Mouse (Mus musculus) thymus, adult 2 months (tissue): Measurements from ENCODE around the gene Adgre5. TPM values are rescaled to one million over a fixed set of nuclear protein-coding genes. Genes with fewer than 3 reads are reported as not detected.

ENCODE experiments used
- DNase-seq: peaks from one replicate; pipeline ENCODE4 v3.0.0; 2021
- H3K27ac ChIP-seq: fragments of 200-500 bp; 2 replicates; pipeline ENCODE4 v1.5.1; 2012; ENCODE audit warnings: low read length, control low read depth; ENCODE audit not compliant: control insufficient read depth, insufficient read depth
- H3K27me3 ChIP-seq: fragments of 200-500 bp; 2 replicates; pipeline ENCODE4 v1.6.1; 2012; ENCODE audit warnings: mild to moderate bottlenecking, low read length, moderate library complexity, mixed read lengths; ENCODE audit not compliant: control insufficient read depth, insufficient read depth
- H3K36me3 ChIP-seq: fragments of 200-500 bp; 2 replicates; pipeline ENCODE4 v1.6.1; 2012; ENCODE audit warnings: mild to moderate bottlenecking, low read length, moderate library complexity; ENCODE audit not compliant: control insufficient read depth, insufficient read depth
- H3K4me1 ChIP-seq: fragments of 200-500 bp; replicated peaks from 2 replicates; pipeline ENCODE4 v1.6.1; 2012; ENCODE audit warnings: low read length; ENCODE audit not compliant: control insufficient read depth, insufficient read depth
- H3K4me3 ChIP-seq: fragments of 200-500 bp; 2 replicates; pipeline ENCODE4 v1.5.1; 2012; ENCODE audit warnings: mild to moderate bottlenecking, low read length, control low read depth, moderate library complexity; ENCODE audit not compliant: control insufficient read depth, insufficient read depth
- CTCF ChIP-seq: fragments of 200-500 bp; IDR thresholded peaks from 2 replicates; pipeline ENCODE4 v1.5.1; 2012; ENCODE audit warnings: mild to moderate bottlenecking, control low read depth, low read length, moderate library complexity, borderline replicate concordance; ENCODE audit not compliant: control insufficient read depth, poor library complexity, insufficient read depth; ENCODE audit errors: extremely low read depth
- POLR2A ChIP-seq: fragments of 200-500 bp; IDR thresholded peaks from 2 replicates; pipeline ENCODE4 v1.6.1; 2012; ENCODE audit warnings: mild to moderate bottlenecking, low read length, control low read depth, moderate library complexity; ENCODE audit not compliant: control insufficient read depth, poor library complexity, insufficient read depth; ENCODE audit errors: extremely low read depth
- WGBS: fragments of 180-500 bp; shearing (Covaris S2); methylation state at CpG from one replicate; pipeline ENCODE4 v1.1.7; 2018; 5-methylcytosine and 5-hydroxymethylcytosine counted together
- polyA plus RNA-seq: library from polyadenylated mRNA; depleted of rRNA; stranded (reverse); fragments of >200 nt; gene quantifications from 2 replicates; pipeline ENCODE4 v1.2.3, GENCODE M21; 2012; rRNA removed

The Adgre5 gene
- polyA plus RNA-seq, 1 experiment = 190 TPM

DNA sequence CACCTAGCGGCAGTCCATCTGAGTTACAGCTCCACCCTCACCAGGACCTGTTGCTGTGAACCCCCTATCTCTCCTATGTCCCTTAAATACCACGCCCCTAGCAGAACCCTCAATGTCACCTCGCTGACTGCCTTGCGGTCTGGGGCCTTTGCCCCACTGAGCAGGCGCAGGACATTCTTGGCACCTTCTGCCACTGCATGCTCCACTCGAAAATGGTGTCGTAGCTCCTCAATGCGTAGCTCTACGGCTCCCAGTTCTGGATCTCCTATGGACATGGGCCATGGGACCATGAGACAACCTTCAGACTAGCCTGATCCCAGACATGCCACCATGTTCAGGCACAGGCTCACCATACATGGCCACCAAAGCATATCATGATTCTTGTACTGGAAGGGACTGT, 56.6 kb downstream of the Adgre5 start:
- H3K4me3 ChIP-seq = no peak overlapping the region
- H3K27me3 ChIP-seq = no peaks in the 10 kb centered on the region
- over 99% methylated on average over 9 of the region's 9 CpGs for WGBS
- no peak for DNase-seq
- no peak overlapping the region for H3K27ac ChIP-seq
- peaks cover 66% of the 10 kb centered on the region for H3K36me3 ChIP-seq
- H3K4me1 ChIP-seq = 0 out of 2 replicates have a peak, but pooled peaks cover 4% of the 10 kb centered on the region
- TF ChIP-seq CTCF (no peak), POLR2A (no peak)

DNA sequence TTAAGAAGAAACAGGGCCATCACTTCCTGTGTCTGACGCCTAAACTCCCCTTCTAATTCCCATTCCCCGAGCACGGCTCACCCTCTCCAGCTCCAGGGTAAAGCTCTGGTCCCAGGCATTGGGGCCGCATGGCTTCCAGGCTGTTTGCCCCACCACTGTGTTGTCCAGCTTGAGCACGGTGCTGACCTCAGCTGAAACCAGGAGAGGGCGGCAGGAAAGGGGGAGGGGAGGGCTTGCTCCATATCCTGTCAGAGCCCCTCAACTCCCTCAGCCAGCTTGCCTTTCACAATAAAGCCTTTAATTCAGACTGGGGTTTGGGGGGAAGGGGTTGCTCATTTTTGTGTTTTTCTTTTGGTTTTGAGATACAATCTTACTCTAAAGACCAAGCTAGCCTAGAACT, 60.0 kb downstream of the Adgre5 start:
- peaks cover 80% of the 10 kb centered on the region for H3K36me3 ChIP-seq
- no peak for DNase-seq
- H3K4me3 ChIP-seq = no peak overlapping the region
- WGBS = 94% methylated on average over 6 of the region's 6 CpGs
- H3K27ac ChIP-seq = no peak overlapping the region
- no peak for TF ChIP-seq POLR2A
- no peak for TF ChIP-seq CTCF
- no peaks in the 10 kb centered on the region for H3K27me3 ChIP-seq
- H3K4me1 ChIP-seq = 0 out of 2 replicates have a peak, but pooled peaks cover 4% of the 10 kb centered on the region

DNA sequence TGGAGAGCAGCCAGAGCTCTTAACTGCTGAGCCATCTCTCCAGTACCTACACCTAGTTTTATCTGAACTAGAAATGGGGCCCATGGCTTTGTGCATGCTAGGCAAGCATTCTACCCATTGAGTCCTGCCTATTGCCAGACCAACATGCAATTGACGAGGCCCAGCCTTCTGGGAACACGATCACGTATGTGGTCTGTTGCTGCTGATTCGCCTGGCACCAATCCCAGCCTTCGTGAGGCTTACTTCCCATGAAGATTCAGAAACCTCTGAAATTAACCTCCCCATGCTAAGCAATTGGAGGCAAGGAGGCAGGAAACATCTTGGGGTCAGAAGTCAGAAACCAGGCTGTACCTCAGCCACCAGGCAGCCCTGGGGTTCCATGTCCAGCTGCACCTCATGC, 60.5 kb downstream of the Adgre5 start:
- H3K36me3 ChIP-seq = peaks cover 75% of the 10 kb centered on the region
- 0 out of 2 replicates have a peak, but pooled peaks cover 4% of the 10 kb centered on the region for H3K4me1 ChIP-seq
- TF ChIP-seq POLR2A (no peak), CTCF (no peak)
- no peak overlapping the region for H3K27ac ChIP-seq
- no peaks in the 10 kb centered on the region for H3K27me3 ChIP-seq
- 95% methylated on average over 5 of the region's 5 CpGs for WGBS
- no peak overlapping the region for H3K4me3 ChIP-seq
- DNase-seq = no peak

DNA sequence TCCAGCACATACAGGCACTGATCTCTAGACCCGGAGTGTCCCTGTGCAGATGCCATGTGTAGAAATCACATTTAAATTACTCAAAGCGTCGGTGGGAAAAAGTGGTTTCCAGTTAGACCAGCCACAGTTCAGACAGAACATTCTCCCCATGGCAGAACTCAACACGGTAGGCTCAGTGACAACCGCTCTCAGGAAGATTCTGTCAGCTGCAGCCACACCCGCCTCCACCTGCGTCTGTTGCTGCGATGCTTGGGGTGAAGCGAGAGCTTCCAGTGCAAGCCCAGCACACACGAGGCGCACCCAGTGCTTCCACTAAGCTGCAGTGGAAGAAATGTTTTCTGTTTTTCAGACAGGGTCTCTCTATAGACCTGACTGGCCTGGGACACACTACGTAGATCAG, 61.3 kb downstream of the Adgre5 start:
- DNase-seq = no peak
- Histone ChIP-seq H3K4me3 (no peak overlapping the region), H3K4me1 (0 out of 2 replicates have a peak, but pooled peaks cover 4% of the 10 kb centered on the region), H3K27ac (no peak overlapping the region), H3K36me3 (peaks cover 69% of the 10 kb centered on the region), H3K27me3 (no peaks in the 10 kb centered on the region)
- whole genome bisulfite sequencing = 96% methylated on average over 12 of the region's 12 CpGs
- TF ChIP-seq POLR2A = no peak
- TF ChIP-seq CTCF = no peak

DNA sequence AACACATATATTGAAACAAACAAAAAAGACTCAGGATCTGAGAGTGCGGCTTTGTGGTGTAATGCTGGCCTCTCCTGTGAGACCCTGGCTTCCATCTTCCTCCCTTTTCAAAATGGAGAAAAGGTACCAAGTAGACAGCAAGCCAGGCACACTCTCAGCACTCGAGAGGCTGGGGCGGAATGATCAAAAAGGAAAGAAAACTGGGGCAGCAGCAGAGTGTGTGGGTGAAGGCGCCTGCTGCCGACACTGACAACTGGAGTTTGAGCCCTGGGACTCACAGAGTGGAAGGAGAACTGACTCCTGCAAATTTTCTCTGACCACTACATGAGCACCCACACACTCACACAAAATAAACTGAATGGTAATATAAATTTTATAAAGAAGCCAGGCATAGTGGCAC, 66.6 kb downstream of the Adgre5 start:
- H3K4me1 ChIP-seq = no peaks in the 10 kb centered on the region
- TF ChIP-seq CTCF (no peak), POLR2A (no peak)
- WGBS = 90% methylated on average over 5 of the region's 5 CpGs
- H3K4me3 ChIP-seq = no peak overlapping the region
- H3K36me3 ChIP-seq = peaks cover 79% of the 10 kb centered on the region
- no peaks in the 10 kb centered on the region for H3K27me3 ChIP-seq
- no peak overlapping the region for H3K27ac ChIP-seq
- DNase-seq = no peak

Other genes starting within 250 kb of the Adgre5 start
- not detected in 2 replicates for gene Olfr370, start 205.5 kb downstream of the Adgre5 start, polyA plus RNA-seq
- gene Ndufb7, start 174.7 kb downstream of the Adgre5 start, polyA plus RNA-seq = 412 and 498 TPM in 2 replicates
- gene Tecr, start 133.4 kb downstream of the Adgre5 start, polyA plus RNA-seq = 577 and 705 TPM in 2 replicates
- gene Dnajb1, start 133.1 kb downstream of the Adgre5 start, polyA plus RNA-seq = 87.1 and 91.0 TPM in 2 replicates
- gene Gipc1, start 88.6 kb downstream of the Adgre5 start, polyA plus RNA-seq = 50.2 and 58.6 TPM in 2 replicates
- gene Ptger1, start 74.6 kb downstream of the Adgre5 start, polyA plus RNA-seq = 0.50 and 0.61 TPM in 2 replicates
- gene Pkn1, start 42.1 kb downstream of the Adgre5 start, polyA plus RNA-seq = 321 and 324 TPM in 2 replicates
- gene Ddx39, start 26.1 kb downstream of the Adgre5 start, polyA plus RNA-seq = 157 and 171 TPM in 2 replicates
- 170 and 184 TPM in 2 replicates for gene Adgrl1, start 158.8 kb upstream of the Adgre5 start, polyA plus RNA-seq
- 0.75 and 1.1 TPM in 2 replicates for gene Gm10644, start 213.9 kb upstream of the Adgre5 start, polyA plus RNA-seq
- 170 and 243 TPM in 2 replicates for gene Asf1b, start 214.2 kb upstream of the Adgre5 start, polyA plus RNA-seq
- gene Prkaca, start 231.7 kb upstream of the Adgre5 start, polyA plus RNA-seq = 57.8 and 59.0 TPM in 2 replicates